Mouse (Mus musculus): ENCODE measurements around the gene Il19.

Gene Il19

GRCm38 (mm10) chr1:130940065-130940687, at the start of gene Il19:
Il19 (minus strand) TSS chr1:130940115.
- DNase-seq (ENCODE audit: low spot score): no peak

- no peak for DNase-seq (ENCODE audit: low spot score)
These were observed 49.4 kb upstream of the Il19 start for GRCm38 (mm10) chr1:130989331-130989730.

- DNase-seq (ENCODE audit: low spot score): no peak
These were observed 47.5 kb upstream of the Il19 start for GRCm38 (mm10) chr1:130987418-130987817.

GRCm38 (mm10) chr1:130987001-130987400, 47.1 kb upstream of the Il19 start:
- DNase-seq (ENCODE audit: low spot score): no peak

- DNase-seq (ENCODE audit: low spot score): no peak
These were observed 44.5 kb upstream of the Il19 start for GRCm38 (mm10) chr1:130984441-130984840.

- no peak for DNase-seq (ENCODE audit: low spot score)
These were observed 39.5 kb upstream of the Il19 start for GRCm38 (mm10) chr1:130979455-130979854.

- DNase-seq (ENCODE audit: low spot score): no peak
These were observed 24.0 kb upstream of the Il19 start for GRCm38 (mm10) chr1:130963891-130964290.

GRCm38 (mm10) chr1:130946920-130947319, 7.0 kb upstream of the Il19 start:
- no peak for DNase-seq (ENCODE audit: low spot score)

GRCm38 (mm10) chr1:130941801-130942200, 1.9 kb upstream of the Il19 start:
- no peak for DNase-seq (ENCODE audit: low spot score)

- DNase-seq (ENCODE audit: low spot score): no peak
These were observed 1.7 kb downstream of the Il19 start for GRCm38 (mm10) chr1:130938192-130938591.

GRCm38 (mm10) chr1:130937170-130937569, 2.7 kb downstream of the Il19 start:
- no peak for DNase-seq (ENCODE audit: low spot score)

- DNase-seq (ENCODE audit: low spot score): no peak
These were observed 3.6 kb downstream of the Il19 start for GRCm38 (mm10) chr1:130936351-130936750.

- DNase-seq (ENCODE audit: low spot score): no peak
These were observed 13.4 kb downstream of the Il19 start for GRCm38 (mm10) chr1:130926484-130926883.

- no peak for DNase-seq (ENCODE audit: low spot score)
These were observed 21.5 kb downstream of the Il19 start for GRCm38 (mm10) chr1:130918323-130918980.

- DNase-seq (ENCODE audit: low spot score): no peak
These were observed 28.4 kb downstream of the Il19 start, which contains the start of gene Il20 for GRCm38 (mm10) chr1:130911401-130912010. Il20 (minus strand) TSS chr1:130911451.

- DNase-seq (ENCODE audit: low spot score): no peak
These were observed 37.4 kb downstream of the Il19 start for GRCm38 (mm10) chr1:130902505-130902904.

- DNase-seq (ENCODE audit: low spot score): no peak
These were observed 45.4 kb downstream of the Il19 start for GRCm38 (mm10) chr1:130894468-130894867.

GRCm38 (mm10) chr1:130893329-130894040, 46.4 kb downstream of the Il19 start:
- DNase-seq (ENCODE audit: low spot score): no peak

GRCm38 (mm10) chr1:130892446-130892845, 47.5 kb downstream of the Il19 start:
- DNase-seq (ENCODE audit: low spot score): no peak

GRCm38 (mm10) chr1:130887354-130887753, 52.6 kb downstream of the Il19 start, which contains the start of gene Il24:
Il24 (minus strand) TSS chr1:130887454.
- no peak for DNase-seq (ENCODE audit: low spot score)

GRCm38 (mm10) chr1:130883146-130883545, 56.8 kb downstream of the Il19 start:
- no peak for DNase-seq (ENCODE audit: low spot score)

Measured in urinary bladder, postnatal 10 days (tissue).